Mouse (Mus musculus) hindbrain, embryonic 16.5 days (tissue): ENCODE measurements around the gene Zfp936. TPM values are rescaled to one million over a fixed set of nuclear protein-coding genes. Genes with fewer than 3 reads are reported as not detected.

Source experiments
- microRNA-seq: library from miRNA; unstranded; fragments of <30 nt; microRNA quantifications from one replicate; pipeline ENCODE4, GENCODE M21; 2017
- polyA plus RNA-seq: library from polyadenylated mRNA; unstranded; fragments of >200 nt; fragmentation: Nextera tagmentation; extraction: Ambion mirVana; gene quantifications from 2 replicates; pipeline ENCODE4 v1.2.1, GENCODE M21; 2015

Zfp936 gene
- polyA plus RNA-seq, 1 experiment from 2014 or later = not detected

Small RNA genes lying within 50 kb of the gene (microRNA-seq; reads per million reads assigned to microRNA genes)
- not detected for gene Gm22707

Other genes starting within 250 kb of the Zfp936 start
- not detected in 2 replicates for gene Gm2381, start 247.0 kb upstream of the Zfp936 start, polyA plus RNA-seq
- not detected in 2 replicates for gene Vmn2r63, start 180.4 kb upstream of the Zfp936 start, polyA plus RNA-seq
- not detected in 2 replicates for gene Gm9268, start 95.5 kb upstream of the Zfp936 start, polyA plus RNA-seq
- 19.3 and 23.1 TPM in 2 replicates for gene Zfp715, start 199.1 kb downstream of the Zfp936 start, polyA plus RNA-seq
- gene Siglecf, start 237.1 kb downstream of the Zfp936 start, polyA plus RNA-seq = 0.20 and 0.35 TPM in 2 replicates